Mouse (Mus musculus) heart, postnatal 14 days (tissue): Measurements from ENCODE around the gene Dysf. TPM values are rescaled to one million over a fixed set of nuclear protein-coding genes. Genes with fewer than 3 reads are reported as not detected.
A peak's percentile ranks its signal among the peaks of the same experiment; 100 is the strongest.

Experiments used
- DNase-seq, 2 experiments: peaks; one replicate each; pipeline ENCODE4 v3.0.0; 2021 to 2022
- intact Hi-C: fragments of 180-260 bp; cut with DNase I; formaldehyde crosslinking; loops from one replicate; pipeline ENCODE4 v1.15.1; 2025
- total RNA-seq, 2 experiments: library from RNA; stranded (reverse); gene quantifications; 2 replicates each; pipeline ENCODE4 v1.2.3; 2021

Gene Dysf
- total RNA-seq, 2 experiments from 2014 or later: 115 to 119 TPM

GRCm38 (mm10) chr6:84148470-84148869 lies 140.1 kb downstream of the Dysf start:
- intact Hi-C loops: loop anchor here (5.0 kb wide), 1 partner anchor 169 kb away; no protein-coding TSS in a partner anchor
- peak in 1 of 2 experiments; percentile 24 for DNase-seq

GRCm38 (mm10) chr6:84154508-84154907 lies 146.1 kb downstream of the Dysf start:
- peak; percentile 16 to 26 for DNase-seq
- intact Hi-C loops: no loop called here

DNA sequence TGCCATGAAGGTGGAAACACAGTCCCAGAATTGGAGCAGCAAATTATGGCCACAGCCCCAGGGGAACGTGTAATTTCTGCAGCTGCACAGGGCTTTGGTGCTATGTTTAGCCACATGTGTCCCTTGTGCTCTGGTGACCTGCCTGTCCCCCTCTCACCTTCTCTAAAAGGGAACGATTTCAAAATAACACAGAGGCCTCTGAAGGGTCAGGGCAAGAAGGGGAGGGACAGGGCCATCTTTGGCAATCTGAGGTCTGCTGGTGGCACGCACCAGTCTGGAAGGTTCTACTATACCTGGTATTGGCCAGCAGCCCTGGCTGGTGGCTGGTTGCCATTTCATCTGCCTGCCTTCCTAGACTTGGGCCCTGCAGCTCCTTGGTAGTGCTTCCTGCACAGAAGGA lies 147.4 kb downstream of the Dysf start:
- DNase-seq: peak; percentile 47 to 52
- intact Hi-C loops: no loop called here

DNA sequence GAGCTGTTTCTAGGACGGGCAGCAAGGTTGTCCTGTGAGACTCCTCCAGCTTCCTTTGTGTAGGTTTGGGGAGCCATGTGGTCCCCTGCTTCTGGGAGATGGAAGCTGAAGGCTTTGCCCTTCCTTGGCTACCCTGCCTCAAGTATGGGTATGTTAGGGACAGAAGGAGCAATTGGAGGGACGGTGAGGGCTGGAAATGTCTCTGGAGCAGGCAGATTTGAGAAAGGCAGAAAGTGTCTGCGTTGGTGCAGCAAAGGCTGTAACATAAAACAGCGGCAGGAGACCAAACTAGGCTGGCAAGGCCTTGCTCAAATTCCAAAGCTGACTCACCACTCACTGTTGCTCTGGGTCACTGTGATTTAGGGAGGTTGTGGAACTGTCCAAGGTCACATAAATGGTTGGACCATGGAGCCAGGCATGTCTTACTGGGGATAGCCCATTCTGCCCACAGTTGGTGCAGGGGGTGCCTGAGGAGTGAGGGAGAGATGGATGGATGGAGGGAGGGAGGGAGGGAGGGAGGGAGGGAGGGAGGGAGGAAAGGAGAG lies 148.2 kb downstream of the Dysf start:
- intact Hi-C loops: no loop called here
- DNase-seq: no peak

- DNase-seq: no peak
- intact Hi-C loops: no loop called here
Measured at GRCm38 (mm10) chr6:84159046-84159445, 150.7 kb downstream of the Dysf start.

GRCm38 (mm10) chr6:84167612-84168011 lies 159.2 kb downstream of the Dysf start:
- no peak for DNase-seq
- intact Hi-C loops: no loop called here

GRCm38 (mm10) chr6:84168571-84168970 lies 160.2 kb downstream of the Dysf start:
- intact Hi-C loops: no loop called here

GRCm38 (mm10) chr6:84173626-84174025 lies 165.2 kb downstream of the Dysf start:
- intact Hi-C loops: no loop called here

More at GRCm38 (mm10) chr6:84168571-84168970, 160.2 kb downstream of the Dysf start:
- DNase-seq: no peak

DNA sequence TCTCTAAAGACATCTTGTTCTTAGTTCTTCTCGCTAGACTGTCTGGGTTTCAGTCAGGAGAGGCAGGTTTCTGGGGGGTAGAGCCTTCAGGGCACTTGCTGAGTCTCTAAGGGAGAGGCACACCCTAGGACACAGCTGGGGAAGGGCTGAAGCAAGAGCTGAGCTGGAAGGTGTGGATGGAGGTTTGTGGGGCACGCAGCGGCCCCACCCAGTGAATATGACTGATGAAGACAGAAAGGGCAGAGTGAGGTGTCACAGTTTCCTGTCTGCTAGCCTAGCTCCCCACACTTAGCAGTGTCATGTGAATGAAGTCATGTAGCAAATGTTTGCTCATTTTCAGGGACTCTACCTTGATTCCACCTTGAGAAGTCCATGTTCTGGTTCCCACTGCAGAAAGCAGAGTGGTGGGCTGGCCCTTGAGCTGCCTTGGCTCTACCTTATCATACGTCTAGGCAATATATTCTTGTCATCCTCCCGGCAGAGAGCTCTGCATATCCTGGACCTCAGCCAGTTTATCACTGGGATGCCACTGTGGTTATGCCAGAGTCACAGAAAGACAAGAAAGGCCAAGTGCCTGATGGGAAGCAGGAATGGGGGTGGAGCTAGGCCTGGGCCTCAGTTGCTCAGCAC lies 170.5 kb downstream of the Dysf start:
- no peak for DNase-seq
- intact Hi-C loops: no loop called here

More at GRCm38 (mm10) chr6:84173626-84174025, 165.2 kb downstream of the Dysf start:
- DNase-seq: no peak

- DNase-seq: peak; percentile 61 to 78
- intact Hi-C loops: no loop called here
Measured at GRCm38 (mm10) chr6:84181452-84181851, 173.1 kb downstream of the Dysf start.

- intact Hi-C loops: no loop called here
- DNase-seq: no peak
Measured at GRCm38 (mm10) chr6:84191656-84192250, 183.4 kb downstream of the Dysf start.

DNA sequence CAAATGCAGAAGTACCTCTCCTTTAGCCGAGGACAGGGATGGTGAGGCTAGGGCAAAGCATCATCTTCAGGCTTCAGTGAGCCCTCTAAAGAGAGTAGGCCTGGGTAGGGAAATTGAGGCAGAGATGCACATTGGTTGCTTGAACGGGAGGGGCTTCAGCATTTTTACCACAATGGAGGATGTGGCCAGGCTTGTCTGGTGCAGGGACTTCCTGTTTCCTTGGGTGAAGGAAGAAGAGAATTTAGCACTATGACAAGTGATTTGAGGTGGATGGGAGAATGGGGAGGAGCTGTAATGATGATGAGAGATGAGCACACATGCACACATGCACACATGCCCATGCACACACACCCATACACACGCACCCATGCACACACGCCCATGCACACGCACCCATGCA lies 188.1 kb downstream of the Dysf start:
- DNase-seq: no peak
- intact Hi-C loops: no loop called here

- intact Hi-C loops: no loop called here
- no peak for DNase-seq
Measured at GRCm38 (mm10) chr6:84197811-84198213, 189.4 kb downstream of the Dysf start.

- peak in 1 of 2 experiments; percentile 34 for DNase-seq
- intact Hi-C loops: loop anchor here (5.0 kb wide), 1 partner anchor 105 kb away; no protein-coding TSS in a partner anchor
Measured at GRCm38 (mm10) chr6:84201721-84202490, 193.5 kb downstream of the Dysf start.

DNA sequence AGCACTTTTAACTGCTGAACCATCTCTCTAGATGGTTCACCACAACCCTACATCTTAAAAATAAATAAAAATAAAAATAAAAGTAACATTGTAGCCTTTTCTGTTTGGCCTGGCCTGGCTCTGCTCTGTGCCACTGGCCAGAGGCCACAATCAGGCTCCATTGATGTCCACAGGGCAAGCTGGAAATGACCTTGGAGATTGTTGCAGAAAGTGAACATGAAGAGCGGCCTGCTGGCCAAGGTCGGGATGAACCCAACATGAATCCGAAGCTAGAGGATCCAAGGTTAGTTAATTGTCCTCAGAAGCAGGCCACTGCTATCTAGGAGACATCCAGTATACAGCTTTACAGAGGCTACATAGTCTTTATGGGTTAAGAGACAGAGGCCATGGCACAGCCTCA lies 197.2 kb downstream of the Dysf start:
- DNase-seq: no peak
- intact Hi-C loops: no loop called here

DNA sequence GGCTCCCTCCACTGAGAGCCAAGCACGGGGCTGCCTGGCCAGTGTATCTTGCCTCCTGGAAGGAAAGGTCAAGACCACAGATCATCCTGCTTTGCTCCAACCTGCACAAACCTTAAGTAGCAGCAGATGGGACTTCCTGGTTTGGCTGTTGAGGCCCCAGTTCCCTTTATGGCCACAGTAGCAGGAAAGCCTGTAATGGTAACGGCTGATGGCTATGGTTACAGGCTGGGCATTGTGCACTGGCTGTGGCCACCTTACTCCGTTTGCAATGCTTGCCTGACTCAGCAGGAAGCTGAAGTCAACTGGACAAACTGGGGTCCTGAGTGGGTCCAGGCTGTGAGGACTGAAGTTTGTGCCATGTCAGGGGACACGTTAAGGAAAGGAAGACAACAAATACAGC lies 200.2 kb downstream of the Dysf start:
- DNase-seq: no peak
- intact Hi-C loops: no loop called here

- intact Hi-C loops: no loop called here
- DNase-seq: peak; percentile 74 to 77
Measured at GRCm38 (mm10) chr6:84209736-84210434, 201.5 kb downstream of the Dysf start.

GRCm38 (mm10) chr6:84211473-84211872 lies 203.1 kb downstream of the Dysf start:
- DNase-seq: no peak
- intact Hi-C loops: no loop called here

DNA sequence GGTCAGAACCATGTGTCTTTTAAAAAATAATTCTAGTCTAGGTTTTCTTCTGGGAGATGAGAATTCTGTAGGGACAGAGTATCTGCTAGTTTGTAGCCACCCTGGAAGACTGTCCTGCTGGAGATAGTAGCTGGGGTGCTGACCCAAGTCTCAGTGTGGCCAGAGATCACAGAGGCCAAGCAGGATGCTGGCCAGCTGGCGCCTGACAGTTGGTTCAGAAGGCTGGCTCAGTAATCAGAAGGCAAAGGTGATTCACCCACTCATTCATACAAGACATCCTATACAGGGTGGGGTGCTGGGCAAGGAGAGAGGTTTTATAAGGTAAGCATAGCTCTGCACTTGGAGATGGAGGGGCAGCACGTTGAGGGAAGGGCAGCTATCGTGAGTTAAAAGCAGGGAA lies 204.7 kb downstream of the Dysf start:
- intact Hi-C loops: no loop called here
- no peak for DNase-seq

GRCm38 (mm10) chr6:84217216-84217933 lies 209.0 kb downstream of the Dysf start:
- DNase-seq: no peak
- intact Hi-C loops: no loop called here
